Mouse (Mus musculus) limb, embryonic 12.5 days (tissue): ENCODE measurements around the gene Tubg1. TPM values are rescaled to one million over a fixed set of nuclear protein-coding genes. Genes with fewer than 3 reads are reported as not detected.

ENCODE experiments used
- ATAC-seq: fragments of 200-750 bp; cut with Nextera tagmentation; 2 replicates; pipeline ENCODE4 v1.8.0; 2017; ENCODE audit warnings: low read depth, moderate TSS enrichment; ENCODE audit not compliant: insufficient number of reproducible peaks, insufficient read depth, low FRiP score, low TSS enrichment
- H3K27ac ChIP-seq: fragments of 300-500 bp; sonication (generic); 2 replicates; pipeline ENCODE4 v1.5.1; 2016; ENCODE audit warnings: mild to moderate bottlenecking, moderate library complexity
- H3K27me3 ChIP-seq: fragments of 300-500 bp; sonication (generic); 2 replicates; pipeline ENCODE4 v1.6.1; 2016; ENCODE audit warnings: mild to moderate bottlenecking, moderate library complexity
- H3K36me3 ChIP-seq: fragments of 300-500 bp; sonication (generic); 2 replicates; pipeline ENCODE4 v1.6.1; 2016; ENCODE audit warnings: mild to moderate bottlenecking, moderate library complexity
- H3K4me1 ChIP-seq: fragments of 300-500 bp; sonication (generic); replicated peaks from 2 replicates; pipeline ENCODE4 v1.6.1; 2016
- H3K4me2 ChIP-seq: fragments of 300-500 bp; sonication (generic); 2 replicates; pipeline ENCODE4 v1.6.1; 2016; ENCODE audit warnings: mild to moderate bottlenecking, moderate library complexity
- H3K4me3 ChIP-seq: fragments of 300-500 bp; sonication (generic); replicated peaks from 2 replicates; pipeline ENCODE4 v1.5.1; 2016; ENCODE audit warnings: mild to moderate bottlenecking
- H3K9ac ChIP-seq: fragments of 300-500 bp; sonication (generic); replicated peaks from 2 replicates; pipeline ENCODE4 v1.6.1; 2016; ENCODE audit warnings: mild to moderate bottlenecking, moderate library complexity
- H3K9me3 ChIP-seq: fragments of 300-500 bp; sonication (generic); 2 replicates; pipeline ENCODE4 v1.6.1; 2016; ENCODE audit warnings: mild to moderate bottlenecking, moderate library complexity
- WGBS: fragments of 180-500 bp; shearing (Covaris S2); methylation state at CpG from one replicate; pipeline ENCODE4 v1.1.7; 2016; 5-methylcytosine and 5-hydroxymethylcytosine counted together
- polyA plus RNA-seq: library from polyadenylated mRNA; unstranded; fragments of >200 nt; fragmentation: Nextera tagmentation; extraction: Ambion mirVana; gene quantifications from 2 replicates; pipeline ENCODE4 v1.2.1, GENCODE M21; 2016

Tubg1 gene
- polyA plus RNA-seq, 1 experiment from 2014 or later = 90.7 TPM

- no peak for ATAC-seq
- Histone ChIP-seq H3K9ac (no peak overlapping the region), H3K4me3 (no peak overlapping the region), H3K9me3 (no peaks in the 10 kb centered on the region), H3K4me2 (no peak overlapping the region), H3K4me1 (peaks cover 36% of the 10 kb centered on the region), H3K27me3 (peaks cover 27% of the 10 kb centered on the region), H3K36me3 (peaks cover 23% of the 10 kb centered on the region), H3K27ac (no peak overlapping the region)
- 85% methylated on average over 14 of the region's 14 CpGs for WGBS
Observed at GRCm38 (mm10) chr11:101084246-101084645, 35.5 kb upstream of the Tubg1 start.

- Histone ChIP-seq H3K9me3 (no peaks in the 10 kb centered on the region), H3K27me3 (peaks cover 21% of the 10 kb centered on the region), H3K4me3 (no peak overlapping the region), H3K4me2 (no peak overlapping the region), H3K4me1 (peaks cover 32% of the 10 kb centered on the region), H3K36me3 (peaks cover 29% of the 10 kb centered on the region), H3K9ac (no peak overlapping the region), H3K27ac (no peak overlapping the region)
- WGBS = 93% methylated on average over 12 of the region's 12 CpGs
- ATAC-seq = no peak
Observed at GRCm38 (mm10) chr11:101084811-101085210, 34.9 kb upstream of the Tubg1 start.

GRCm38 (mm10) chr11:101085617-101086322, 34.0 kb upstream of the Tubg1 start:
- Histone ChIP-seq H3K36me3 (peaks cover 38% of the 10 kb centered on the region), H3K27ac (peak overlapping the region; percentile 83; the same call in 1 of the 2 replicates), H3K27me3 (peaks cover 12% of the 10 kb centered on the region), H3K9me3 (no peaks in the 10 kb centered on the region), H3K4me1 (peaks cover 30% of the 10 kb centered on the region), H3K9ac (no peak overlapping the region), H3K4me2 (0 out of 2 replicates have a peak overlapping the region, but pooled peaks have one; percentile 93), H3K4me3 (no peak overlapping the region)
- WGBS = 92% methylated on average over 18 of the region's 18 CpGs
- ATAC-seq = no peak

GRCm38 (mm10) chr11:101086323-101086674, 33.4 kb upstream of the Tubg1 start:
- peak overlapping the region; percentile 87 for H3K4me3 ChIP-seq
- H3K27me3 ChIP-seq = peaks cover 7% of the 10 kb centered on the region
- peaks cover 30% of the 10 kb centered on the region for H3K4me1 ChIP-seq
- no peaks in the 10 kb centered on the region for H3K9me3 ChIP-seq
- H3K27ac ChIP-seq = peak overlapping the region; percentile 83; the same call in 1 of the 2 replicates
- H3K36me3 ChIP-seq = peaks cover 43% of the 10 kb centered on the region
- no peak for ATAC-seq
- peak overlapping the region; percentile 93 for H3K4me2 ChIP-seq
- H3K9ac ChIP-seq = peak overlapping the region; percentile 85; the same call in 1 of the 2 replicates
- WGBS = 82% methylated on average over 6 of the region's 6 CpGs

GRCm38 (mm10) chr11:101086756-101087681, 32.7 kb upstream of the Tubg1 start, which contains the start of gene Mlx:
Mlx (plus strand) TSS chr11:101087277.
- Histone ChIP-seq H3K4me2 (peak within 1 kb of the TSS; percentile 93), H3K27ac (peak within 1 kb of the TSS; percentile 83), H3K36me3 (peaks cover 51% of the 10 kb centered on the region), H3K9ac (peak within 1 kb of the TSS; percentile 85), H3K4me1 (peaks cover 30% of the 10 kb centered on the region), H3K4me3 (peak within 1 kb of the TSS; percentile 87), H3K9me3 (no peaks in the 10 kb centered on the region), H3K27me3 (no peaks in the 10 kb centered on the region)
- peak; percentile 75 for ATAC-seq
- WGBS = 2% methylated on average over 52 of the region's 52 CpGs

- H3K27me3 ChIP-seq = no peaks in the 10 kb centered on the region
- peak overlapping the region; percentile 93 for H3K4me2 ChIP-seq
- peak overlapping the region; percentile 85 for H3K9ac ChIP-seq
- peaks cover 30% of the 10 kb centered on the region for H3K4me1 ChIP-seq
- H3K36me3 ChIP-seq = peaks cover 57% of the 10 kb centered on the region
- H3K4me3 ChIP-seq = peak overlapping the region; percentile 87
- 8% methylated on average over 8 of the region's 8 CpGs for WGBS
- ATAC-seq = no peak
- H3K9me3 ChIP-seq = no peaks in the 10 kb centered on the region
- H3K27ac ChIP-seq = peak overlapping the region; percentile 83
Observed at GRCm38 (mm10) chr11:101087682-101088055, 32.1 kb upstream of the Tubg1 start.

- no peak overlapping the region for H3K9ac ChIP-seq
- no peak overlapping the region for H3K4me3 ChIP-seq
- no peaks in the 10 kb centered on the region for H3K9me3 ChIP-seq
- H3K27me3 ChIP-seq = no peaks in the 10 kb centered on the region
- no peak for ATAC-seq
- H3K27ac ChIP-seq = no peak overlapping the region
- peaks cover 33% of the 10 kb centered on the region for H3K4me1 ChIP-seq
- H3K36me3 ChIP-seq = peaks cover 67% of the 10 kb centered on the region
- WGBS = 90% methylated on average over 1 of the region's 1 CpGs
- no peak overlapping the region for H3K4me2 ChIP-seq
Observed at GRCm38 (mm10) chr11:101089931-101090330, 29.8 kb upstream of the Tubg1 start.

GRCm38 (mm10) chr11:101094930-101095313, 24.8 kb upstream of the Tubg1 start:
- peak overlapping the region; percentile 72 for H3K4me3 ChIP-seq
- H3K4me2 ChIP-seq = peak overlapping the region; percentile 67
- H3K36me3 ChIP-seq = peaks cover 79% of the 10 kb centered on the region
- peak overlapping the region; percentile 46; the same call in 1 of the 2 replicates for H3K27ac ChIP-seq
- H3K9me3 ChIP-seq = no peaks in the 10 kb centered on the region
- H3K9ac ChIP-seq = peak overlapping the region; percentile 64
- no peaks in the 10 kb centered on the region for H3K27me3 ChIP-seq
- H3K4me1 ChIP-seq = peaks cover 10% of the 10 kb centered on the region
- ATAC-seq = peak; percentile 12; the same call in 1 of the 2 replicates
- WGBS = under 1% methylated on average over 18 of the region's 18 CpGs

- Histone ChIP-seq H3K36me3 (peaks cover 79% of the 10 kb centered on the region), H3K4me2 (peak within 1 kb of the TSS; percentile 67), H3K9me3 (no peaks in the 10 kb centered on the region), H3K27ac (peak within 1 kb of the TSS; percentile 46; the same call in 1 of the 2 replicates), H3K4me1 (peaks cover 10% of the 10 kb centered on the region), H3K9ac (peak within 1 kb of the TSS; percentile 64), H3K4me3 (peak within 1 kb of the TSS; percentile 72), H3K27me3 (no peaks in the 10 kb centered on the region)
- 1% methylated on average over 43 of the region's 43 CpGs for whole genome bisulfite sequencing
- peak; percentile 90 for ATAC-seq
Observed at GRCm38 (mm10) chr11:101095314-101096024, 24.3 kb upstream of the Tubg1 start, which contains the start of gene Psmc3ip. Psmc3ip (minus strand) TSS chr11:101095436.

GRCm38 (mm10) chr11:101098231-101098630, 21.5 kb upstream of the Tubg1 start:
- H3K4me2 ChIP-seq = no peak overlapping the region
- ATAC-seq = no peak
- 90% methylated on average over 8 of the region's 8 CpGs for WGBS
- H3K4me3 ChIP-seq = no peak overlapping the region
- peaks cover 10% of the 10 kb centered on the region for H3K4me1 ChIP-seq
- H3K27ac ChIP-seq = no peak overlapping the region
- H3K27me3 ChIP-seq = no peaks in the 10 kb centered on the region
- no peaks in the 10 kb centered on the region for H3K9me3 ChIP-seq
- H3K9ac ChIP-seq = no peak overlapping the region; the same call in 1 of the 2 replicates
- H3K36me3 ChIP-seq = peaks cover 76% of the 10 kb centered on the region
